Mouse (Mus musculus): ENCODE results near the gene Krt76.

DNA sequence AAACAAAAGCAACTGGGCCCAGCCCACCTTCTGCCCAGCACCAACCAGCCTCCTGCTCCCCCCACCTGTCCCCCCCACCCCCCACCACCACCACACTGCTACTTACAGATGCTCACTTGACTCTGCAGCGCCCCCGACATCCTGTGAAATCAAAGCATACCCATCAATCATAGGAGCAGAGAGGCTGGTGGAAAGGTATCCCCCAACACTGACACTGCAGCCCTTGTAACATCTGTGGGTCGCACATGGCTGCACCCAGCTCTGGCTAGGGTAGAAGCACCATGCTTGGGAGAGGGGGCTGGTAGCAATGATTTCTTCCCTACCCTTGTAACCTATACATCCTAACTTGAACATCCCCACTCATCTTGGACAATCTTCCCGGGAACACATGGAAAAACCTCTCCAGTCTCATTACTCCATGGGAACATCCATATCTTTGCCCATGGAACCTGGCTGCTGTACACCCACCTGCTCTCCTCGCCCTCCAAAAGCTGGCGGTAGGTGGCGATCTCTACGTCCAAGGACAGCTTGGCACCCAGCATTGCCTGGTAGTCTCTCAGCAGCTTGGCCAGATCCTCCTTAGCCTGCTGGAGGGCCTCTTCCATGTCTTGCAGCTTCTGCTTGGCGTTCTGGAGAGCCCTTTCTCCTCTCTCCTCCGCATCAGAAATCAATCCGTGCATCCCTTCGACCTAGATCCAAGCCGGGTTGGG, 32.1 kb downstream of the Krt76 start:
- TF ChIP-seq CTCF (IDR thresholded peaks at IDR 0.05; ENCODE audit: low read depth) (peak; percentile 66), EP300 (optimal IDR thresholded peaks at IDR 0.05) (no peak)

All from stomach, postnatal 0 days (tissue).